Mouse (Mus musculus): ENCODE measurements around the gene Pax6. TPM values are rescaled to one million over a fixed set of nuclear protein-coding genes. Genes with fewer than 3 reads are reported as not detected.

Pax6 gene
- polyA plus RNA-seq, 2 experiments = 0.06 TPM; not detected in 1

- H3K4me3 ChIP-seq (ENCODE audit: insufficient read depth in 1 of 2, low read depth in 2 of 2, low read length in 2 of 2) = no peak overlapping the region
- H3K4me1 ChIP-seq (replicated peaks; ENCODE audit: control insufficient read depth in 2 of 2, insufficient read depth in 2 of 2, low read length in 1 of 2) = 0 out of 4 replicates have a peak, but pooled peaks cover 0 to 2% of the 10 kb centered on the region in 2 experiments
- H3K9me3 ChIP-seq (ENCODE audit: control insufficient read depth, low read length) = no peaks in the 10 kb centered on the region
- 6% methylated on average over 10 of the region's 10 CpGs for WGBS (ENCODE audit: insufficient replicate concordance)
- peaks cover 72% of the 10 kb centered on the region for H3K27me3 ChIP-seq (ENCODE audit: control insufficient read depth, insufficient read depth, low read length)
- ATAC-seq (ENCODE audit: insufficient read depth) = no peak
- H3K9ac ChIP-seq (replicated peaks) = no peak overlapping the region
- no peak for DNase-seq (ENCODE audit: low read depth in 3 of 3, low spot score in 3 of 3)
- no peaks in the 10 kb centered on the region for H3K36me3 ChIP-seq (replicated peaks; ENCODE audit: control insufficient read depth, insufficient read depth, low read depth)
- H3K4me2 ChIP-seq (ENCODE audit: low read depth) = no peak overlapping the region
- no peak overlapping the region for H3K27ac ChIP-seq
- TF ChIP-seq CTCF (IDR thresholded peaks at IDR 0.05; ENCODE audit: low read depth) (no peak), EP300 (IDR thresholded peaks at IDR 0.05; ENCODE audit: low read depth) (no peak)
Observed at GRCm38 (mm10) chr2:105691296-105691695, 22.6 kb downstream of the Pax6 start.

- Histone ChIP-seq H3K27me3 (ENCODE audit: control insufficient read depth, insufficient read depth, low read length) (peaks cover 8% of the 10 kb centered on the region), H3K4me2 (ENCODE audit: low read depth) (no peak overlapping the region), H3K9me3 (ENCODE audit: control insufficient read depth, low read length) (no peaks in the 10 kb centered on the region), H3K9ac (replicated peaks) (no peak overlapping the region), H3K4me3 (ENCODE audit: insufficient read depth in 1 of 2, low read depth in 2 of 2, low read length in 2 of 2) (no peak overlapping the region), H3K27ac (no peak overlapping the region), H3K36me3 (replicated peaks; ENCODE audit: control insufficient read depth, insufficient read depth, low read depth) (no peaks in the 10 kb centered on the region), H3K4me1 (replicated peaks; ENCODE audit: control insufficient read depth in 2 of 2, insufficient read depth in 2 of 2, low read length in 1 of 2) (no peaks in the 10 kb centered on the region)
- DNase-seq (ENCODE audit: low read depth in 3 of 3, low spot score in 3 of 3) = no peak
- TF ChIP-seq CTCF (IDR thresholded peaks at IDR 0.05; ENCODE audit: low read depth) (no peak), EP300 (IDR thresholded peaks at IDR 0.05; ENCODE audit: low read depth) (no peak)
- 78% methylated on average over 5 of the region's 5 CpGs for WGBS (ENCODE audit: insufficient replicate concordance)
- ATAC-seq (ENCODE audit: insufficient read depth) = no peak
Observed at GRCm38 (mm10) chr2:105697741-105698140, 29.0 kb downstream of the Pax6 start.

GRCm38 (mm10) chr2:105698631-105699030, 29.9 kb downstream of the Pax6 start:
- no peak overlapping the region for H3K27ac ChIP-seq
- no peak overlapping the region for H3K9ac ChIP-seq (replicated peaks)
- H3K36me3 ChIP-seq (replicated peaks; ENCODE audit: control insufficient read depth, insufficient read depth, low read depth) = no peaks in the 10 kb centered on the region
- H3K4me2 ChIP-seq (ENCODE audit: low read depth) = no peak overlapping the region
- no peak overlapping the region for H3K4me3 ChIP-seq (ENCODE audit: insufficient read depth in 1 of 2, low read depth in 2 of 2, low read length in 2 of 2)
- WGBS (ENCODE audit: insufficient replicate concordance) = 70% methylated on average over 2 of the region's 2 CpGs
- DNase-seq (ENCODE audit: low read depth in 3 of 3, low spot score in 3 of 3) (no peak), ATAC-seq (ENCODE audit: insufficient read depth) (no peak)
- no peak for TF ChIP-seq CTCF (IDR thresholded peaks at IDR 0.05; ENCODE audit: low read depth)
- TF ChIP-seq EP300 (IDR thresholded peaks at IDR 0.05; ENCODE audit: low read depth) = no peak
- no peaks in the 10 kb centered on the region for H3K9me3 ChIP-seq (ENCODE audit: control insufficient read depth, low read length)
- peaks cover under 1% of the 10 kb centered on the region; the same call in 1 of the 2 replicates for H3K27me3 ChIP-seq (ENCODE audit: control insufficient read depth, insufficient read depth, low read length)
- H3K4me1 ChIP-seq (replicated peaks; ENCODE audit: control insufficient read depth in 2 of 2, insufficient read depth in 2 of 2, low read length in 1 of 2) = no peaks in the 10 kb centered on the region

GRCm38 (mm10) chr2:105701781-105702180, 33.1 kb downstream of the Pax6 start:
- TF ChIP-seq EP300 (IDR thresholded peaks at IDR 0.05; ENCODE audit: low read depth) = no peak
- TF ChIP-seq CTCF (IDR thresholded peaks at IDR 0.05; ENCODE audit: low read depth) = no peak
- Histone ChIP-seq H3K4me3 (ENCODE audit: insufficient read depth in 1 of 2, low read depth in 2 of 2, low read length in 2 of 2) (no peak overlapping the region), H3K4me2 (ENCODE audit: low read depth) (no peak overlapping the region), H3K9me3 (ENCODE audit: control insufficient read depth, low read length) (no peaks in the 10 kb centered on the region), H3K36me3 (replicated peaks; ENCODE audit: control insufficient read depth, insufficient read depth, low read depth) (no peaks in the 10 kb centered on the region), H3K4me1 (replicated peaks; ENCODE audit: control insufficient read depth in 2 of 2, insufficient read depth in 2 of 2, low read length in 1 of 2) (no peaks in the 10 kb centered on the region), H3K27ac (no peak overlapping the region), H3K9ac (replicated peaks) (no peak overlapping the region), H3K27me3 (ENCODE audit: control insufficient read depth, insufficient read depth, low read length) (no peaks in the 10 kb centered on the region)
- DNase-seq (ENCODE audit: low read depth in 3 of 3, low spot score in 3 of 3) (no peak), ATAC-seq (ENCODE audit: insufficient read depth) (no peak)
- WGBS (ENCODE audit: insufficient replicate concordance) = 71% methylated on average over 4 of the region's 4 CpGs

- Histone ChIP-seq H3K9me3 (ENCODE audit: control insufficient read depth, low read length) (no peaks in the 10 kb centered on the region), H3K4me1 (replicated peaks; ENCODE audit: control insufficient read depth in 2 of 2, insufficient read depth in 2 of 2, low read length in 1 of 2) (no peaks in the 10 kb centered on the region), H3K4me2 (ENCODE audit: low read depth) (no peak overlapping the region), H3K27ac (no peak overlapping the region), H3K9ac (replicated peaks) (no peak overlapping the region), H3K36me3 (replicated peaks; ENCODE audit: control insufficient read depth, insufficient read depth, low read depth) (no peaks in the 10 kb centered on the region), H3K4me3 (ENCODE audit: insufficient read depth in 1 of 2, low read depth in 2 of 2, low read length in 2 of 2) (no peak overlapping the region), H3K27me3 (ENCODE audit: control insufficient read depth, insufficient read depth, low read length) (no peaks in the 10 kb centered on the region)
- 77% methylated on average over 10 of the region's 10 CpGs for WGBS (ENCODE audit: insufficient replicate concordance)
- TF ChIP-seq EP300 (IDR thresholded peaks at IDR 0.05; ENCODE audit: low read depth) (no peak), CTCF (IDR thresholded peaks at IDR 0.05; ENCODE audit: low read depth) (no peak)
- no peak for DNase-seq (ENCODE audit: low read depth in 3 of 3, low spot score in 3 of 3)
- no peak for ATAC-seq (ENCODE audit: insufficient read depth)
Observed at GRCm38 (mm10) chr2:105702586-105702985, 33.9 kb downstream of the Pax6 start.

All from liver, embryonic 14.5 days (tissue).